Mouse (Mus musculus) NIH3T3 (cell line): ENCODE results near the gene Cnp.

Experiments
- DNase-seq: peaks from one replicate; pipeline ENCODE4 v3.0.0-alpha.2; 2012; ENCODE audit warnings: low read depth

The Cnp gene

DNA sequence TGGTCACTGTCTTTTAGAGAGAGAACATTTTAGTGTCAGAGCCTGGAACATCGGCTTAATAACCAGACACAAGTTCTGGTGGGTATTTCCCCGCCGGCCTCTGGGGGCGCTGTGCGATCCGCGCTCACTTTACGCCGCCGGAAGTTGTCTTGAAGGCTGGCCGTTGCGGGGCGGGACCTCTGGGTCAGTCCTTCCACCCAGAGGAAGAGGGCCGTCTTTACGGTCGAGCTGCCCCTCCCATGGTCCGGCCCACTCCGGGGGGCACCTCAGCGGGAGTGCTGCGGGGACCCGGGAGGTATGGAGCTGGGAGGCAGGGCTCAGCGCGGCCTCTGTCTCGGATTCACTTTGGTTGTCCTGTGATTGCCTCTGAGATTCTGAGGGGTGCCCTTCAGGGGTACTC is 48.0 kb downstream of the Cnp start:
- peak; percentile 96 for DNase-seq

DNA sequence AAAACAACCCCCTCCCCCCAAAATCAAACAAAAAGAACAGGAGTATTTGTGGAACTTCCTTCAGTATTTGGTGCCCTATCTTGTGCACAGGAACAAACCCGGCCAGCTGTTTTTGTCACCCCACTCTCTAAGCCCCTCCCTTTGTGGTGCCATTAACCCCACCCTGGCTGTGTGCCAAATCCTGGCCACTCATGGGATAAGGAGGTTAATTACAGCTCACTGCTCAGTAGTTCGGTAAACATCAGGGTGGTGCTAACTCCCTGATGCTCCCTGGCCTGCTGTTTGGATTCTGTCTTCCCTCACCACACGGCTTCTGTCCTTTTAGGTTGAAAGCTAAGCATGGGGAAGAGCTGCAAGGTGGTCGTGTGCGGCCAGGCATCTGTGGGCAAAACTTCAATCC is 49.2 kb downstream of the Cnp start:
- DNase-seq: peak; percentile 49

DNA sequence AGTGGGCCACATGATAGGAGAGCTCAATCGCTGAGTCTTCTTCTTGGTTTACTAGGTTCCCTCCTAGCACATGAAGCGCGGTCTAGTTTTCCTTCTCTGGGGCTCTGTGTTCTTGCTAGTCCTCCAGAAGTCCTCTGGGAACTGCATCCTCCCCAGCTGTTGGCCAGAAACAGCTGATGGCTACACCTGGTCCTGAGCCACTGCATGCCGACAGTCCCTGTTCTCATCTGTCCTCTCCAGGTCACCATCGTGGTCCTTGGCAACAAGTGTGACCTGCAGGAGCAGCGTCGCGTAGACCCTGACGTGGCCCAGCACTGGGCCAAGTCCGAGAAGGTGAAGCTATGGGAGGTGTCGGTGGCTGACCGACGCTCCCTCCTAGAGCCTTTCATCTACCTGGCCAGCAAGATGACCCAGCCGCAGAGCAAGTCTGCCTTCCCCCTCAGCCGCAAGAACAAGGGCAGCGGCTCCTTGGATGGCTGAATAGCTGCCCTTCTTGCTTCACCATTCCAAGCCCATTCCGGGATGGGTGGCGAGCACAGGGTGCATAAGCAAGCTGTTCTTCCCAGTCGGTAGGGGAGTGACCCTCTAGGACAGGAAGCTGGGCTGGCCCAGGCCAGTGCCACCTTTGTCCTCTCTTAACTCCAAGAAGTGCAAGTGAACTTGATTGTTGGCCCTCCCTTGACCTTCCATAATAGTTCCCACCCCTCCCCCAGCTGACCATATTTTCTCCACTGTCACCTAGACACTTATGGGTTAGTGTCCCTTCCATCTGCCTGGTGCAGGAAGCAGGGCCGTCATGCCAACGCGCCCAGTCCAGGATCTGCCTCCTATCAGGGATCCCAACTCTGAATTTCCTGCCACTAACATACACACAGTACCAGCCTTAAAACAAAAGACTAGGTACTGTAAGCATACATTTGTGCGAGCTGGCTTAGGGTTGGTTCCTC is 51.3 kb downstream of the Cnp start:
- DNase-seq: no peak

DNA sequence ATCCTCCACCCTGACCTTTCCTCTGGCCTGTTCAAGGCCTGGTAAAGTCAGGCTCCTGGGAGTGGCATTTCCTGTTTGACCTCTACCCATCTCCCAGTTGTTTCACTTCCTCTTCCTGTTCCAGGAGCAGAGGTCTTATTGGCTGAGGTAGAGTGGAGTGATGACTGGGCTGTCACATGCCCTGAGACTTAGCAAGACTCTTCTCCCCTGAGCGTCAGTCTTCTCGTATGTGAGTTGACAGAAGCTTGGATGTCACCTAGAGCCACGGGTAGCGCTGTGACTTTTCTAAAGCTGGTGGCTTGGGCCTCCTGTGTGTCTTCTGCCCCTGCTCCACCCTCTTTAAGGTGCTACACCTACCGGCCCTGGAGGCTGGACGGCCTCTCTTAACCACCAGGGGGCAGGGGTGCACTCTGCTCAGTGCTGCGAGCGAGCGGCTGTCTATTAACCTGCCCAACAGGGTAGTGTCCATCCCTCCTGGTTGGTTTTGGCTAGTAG is 52.0 kb downstream of the Cnp start:
- peak; percentile 76 for DNase-seq

DNA sequence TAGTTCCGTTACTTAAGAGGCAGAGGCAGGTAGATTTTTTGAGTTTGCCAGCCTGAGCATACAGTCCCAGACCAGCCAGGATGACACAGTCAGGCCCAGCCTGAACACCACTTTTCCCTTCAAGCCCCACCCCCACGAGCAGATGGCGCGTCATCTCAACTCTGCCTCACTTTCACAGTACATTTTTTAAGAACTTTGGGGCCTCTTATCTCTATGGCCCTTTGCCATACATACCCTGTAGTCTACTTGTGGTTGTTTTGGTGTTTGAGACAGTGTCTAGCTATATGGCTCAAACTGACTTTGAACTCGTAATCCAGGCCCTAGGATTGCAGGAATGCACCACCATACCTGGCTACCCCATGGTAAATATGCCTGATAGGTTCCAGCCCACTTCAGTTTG is 53.4 kb downstream of the Cnp start:
- no peak for DNase-seq

DNA sequence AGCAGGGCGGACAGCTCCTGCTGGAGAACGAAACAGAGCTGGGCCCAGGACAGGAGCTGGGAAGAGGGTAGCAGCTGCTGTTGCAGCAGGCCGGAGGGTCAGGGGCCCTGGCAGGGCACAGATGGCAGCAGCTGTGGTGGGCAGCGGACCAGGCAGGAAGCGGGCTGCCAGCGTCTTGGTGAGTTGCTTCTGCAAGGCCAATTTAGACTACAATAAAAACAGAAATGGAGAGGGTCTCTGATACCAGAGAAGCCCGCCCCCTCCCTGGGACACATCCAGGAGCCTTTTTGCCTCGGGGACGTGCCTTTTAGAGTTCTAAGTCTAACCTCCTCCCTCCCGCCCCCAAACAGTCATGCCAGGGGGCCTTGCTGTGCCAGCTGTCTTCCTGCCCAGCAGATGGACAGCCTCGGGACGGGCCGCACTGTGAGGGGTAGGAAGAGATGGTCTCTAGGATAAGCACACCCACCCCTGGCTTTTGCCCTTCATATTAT is 54.2 kb downstream of the Cnp start:
- DNase-seq: no peak

DNA sequence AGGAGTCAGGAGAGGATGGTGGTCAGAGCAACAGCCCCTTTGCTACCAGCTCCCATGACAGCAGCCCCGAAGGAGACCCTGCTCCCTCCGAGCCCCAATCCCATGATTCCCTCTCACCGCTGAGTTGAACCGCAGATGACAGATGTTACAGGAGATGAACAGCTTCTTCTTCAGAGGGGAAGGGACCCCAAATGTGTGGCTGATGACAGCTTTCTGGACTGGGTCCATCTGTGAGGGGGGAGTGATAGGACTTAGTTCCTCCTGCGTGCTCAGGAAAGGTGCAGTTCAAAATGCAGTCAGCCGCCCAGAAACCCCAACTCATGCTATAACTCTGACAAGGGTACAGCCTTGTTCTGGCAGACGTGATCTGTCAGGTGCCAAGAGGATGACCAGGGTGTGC is 59.8 kb downstream of the Cnp start:
- DNase-seq: no peak

DNA sequence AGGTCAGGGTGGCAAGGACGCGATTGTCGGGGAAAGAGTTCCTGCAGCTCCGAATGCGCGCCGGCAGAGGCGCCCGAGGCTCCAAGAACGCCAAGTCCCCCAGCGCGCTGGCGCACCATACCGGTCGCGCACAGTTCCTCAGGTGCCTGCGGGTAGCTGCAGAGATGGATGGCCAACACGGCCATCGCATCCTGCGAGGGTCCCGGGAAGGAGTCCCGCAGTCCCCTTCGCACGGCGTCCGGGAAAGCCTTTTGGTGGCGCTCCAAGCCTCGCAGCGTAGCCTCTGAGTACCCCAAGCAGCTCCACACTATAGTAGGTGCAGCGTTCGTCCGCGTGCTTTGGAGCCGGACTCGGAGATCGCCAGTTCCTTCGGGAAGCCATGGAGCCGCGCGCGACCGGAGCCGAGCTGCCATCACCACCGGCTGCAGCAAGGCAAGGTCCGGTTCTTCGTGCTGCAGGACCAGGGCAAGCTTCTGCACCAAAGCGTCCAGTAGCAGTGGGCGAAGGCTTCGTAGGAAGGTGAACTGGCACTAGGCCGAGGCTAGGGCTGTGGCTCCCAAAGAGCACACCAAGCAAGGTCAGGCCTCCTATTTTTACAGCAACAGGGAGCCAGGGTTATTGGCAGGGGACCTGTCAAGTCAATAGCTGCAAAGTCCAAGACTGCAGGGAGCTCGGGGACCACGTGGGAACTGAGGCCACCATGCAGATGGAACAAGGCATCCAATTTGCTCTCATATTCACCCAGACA is 65.6 kb downstream of the Cnp start:
- DNase-seq: no peak
